Mouse (Mus musculus) E14TG2a.4 (cell line): Measurements from ENCODE around the gene Midn.

ENCODE experiments used
- CTCF ChIP-seq: conservative IDR thresholded peaks from 2 replicates; pipeline ENCODE4 v1.5.1; 2014; ENCODE audit warnings: low read length
- NANOG ChIP-seq: IDR thresholded peaks from 2 replicates; pipeline ENCODE4 v1.6.1; 2014; ENCODE audit warnings: borderline replicate concordance, low read length, mixed read lengths
- POU5F1 ChIP-seq: IDR thresholded peaks from 2 replicates; pipeline ENCODE4 v1.6.1; 2014; ENCODE audit warnings: low read length, borderline replicate concordance

- TF ChIP-seq CTCF (no peak), POU5F1 (no peak), NANOG (no peak)
These were observed 18.2 kb upstream of the Midn start for GRCm38 (mm10) chr10:80129846-80130245.
